Mouse (Mus musculus) CH12.LX (cell line): ENCODE results near the gene Lrrc75b. TPM values are rescaled to one million over a fixed set of nuclear protein-coding genes. Genes with fewer than 3 reads are reported as not detected.

ENCODE experiments used
- DNase-seq: peaks from one replicate; pipeline ENCODE4 v3.0.0-alpha.2; 2013; ENCODE audit errors: extremely low read depth
- H3K27ac ChIP-seq: 2 replicates; pipeline ENCODE4 v1.5.1; 2012; ENCODE audit warnings: low read depth, mild to moderate bottlenecking, control low read depth, moderate library complexity; ENCODE audit not compliant: insufficient read depth
- H3K27me3 ChIP-seq: replicated peaks from 2 replicates; pipeline ENCODE3; 2012; ENCODE audit warnings: inconsistent platforms
- H3K36me3 ChIP-seq, 2 experiments: replicated peaks in 1 of 2; 2 replicates each; pipeline versions ENCODE3 to v1.6.1; 2012; ENCODE audit warnings: inconsistent platforms in 1 of 2, low read length in 1 of 2, mild to moderate bottlenecking in 1 of 2, mixed read lengths in 1 of 2, moderate library complexity in 1 of 2; ENCODE audit not compliant: control insufficient read depth in 1 of 2, insufficient read depth in 1 of 2
- H3K4me1 ChIP-seq, 2 experiments: 2 replicates each; pipeline ENCODE4 v1.6.1; 2012; ENCODE audit warnings: inconsistent platforms in 1 of 2, moderate library complexity in 1 of 2; ENCODE audit not compliant: insufficient read depth in 2 of 2, control insufficient read depth in 1 of 2
- H3K4me2 ChIP-seq: 2 replicates; pipeline ENCODE4 v1.6.1; 2012; ENCODE audit warnings: low read depth, mild to moderate bottlenecking, control low read depth; ENCODE audit not compliant: poor library complexity, insufficient read depth, severe bottlenecking
- H3K4me3 ChIP-seq, 3 experiments: fragments of 150-350 bp in 1 of 3; sonication (generic) in 1 of 3; replicated peaks in 1 of 3; 2 replicates each; pipeline versions ENCODE3 to v1.5.1; 2011 to 2012; ENCODE audit warnings: low read depth in 2 of 3, low read length in 2 of 3, mild to moderate bottlenecking in 2 of 3, moderate library complexity in 2 of 3, control low read depth in 1 of 3, improper control_type of control experiment in 1 of 3, inconsistent platforms in 1 of 3, mixed read lengths in 1 of 3; ENCODE audit not compliant: poor library complexity in 1 of 3
- H3K79me2 ChIP-seq: replicated peaks from 2 replicates; pipeline ENCODE4 v1.6.1; 2012; ENCODE audit warnings: mild to moderate bottlenecking, moderate library complexity; ENCODE audit not compliant: control insufficient read depth, poor library complexity, insufficient read depth, severe bottlenecking; ENCODE audit errors: extremely low read depth
- H3K9ac ChIP-seq: 2 replicates; pipeline ENCODE4 v1.6.1; 2012; ENCODE audit warnings: low read depth, mild to moderate bottlenecking, control low read depth, moderate library complexity; ENCODE audit not compliant: insufficient read depth
- H3K9me3 ChIP-seq: replicated peaks from 2 replicates; pipeline ENCODE3; 2012; ENCODE audit warnings: low read length, inconsistent platforms, mixed read lengths
- CHD2 ChIP-seq: IDR thresholded peaks from 2 replicates; pipeline ENCODE4 v1.6.1; 2011; ENCODE audit warnings: low read length, improper control_type of control experiment
- CTCF ChIP-seq, 2 experiments: IDR thresholded peaks in 1 of 2; conservative IDR thresholded peaks in 1 of 2; 2 replicates each; pipeline ENCODE4 v1.5.1; 2011 to 2012; ENCODE audit warnings: low read depth in 2 of 2, low read length in 2 of 2, improper control_type of control experiment in 1 of 2, inconsistent platforms in 1 of 2, mild to moderate bottlenecking in 1 of 2, moderate library complexity in 1 of 2
- E2F4 ChIP-seq: IDR thresholded peaks from 2 replicates; pipeline ENCODE4 v1.6.1; 2011; ENCODE audit warnings: low read depth, low read length, improper control_type of control experiment; ENCODE audit not compliant: insufficient replicate concordance
- ETS1 ChIP-seq: conservative IDR thresholded peaks from 2 replicates; pipeline ENCODE4 v1.6.1; 2012; ENCODE audit warnings: low read depth, mild to moderate bottlenecking, inconsistent platforms, low read length, improper control_type of control experiment, moderate library complexity
- JUND ChIP-seq: conservative IDR thresholded peaks from 2 replicates; pipeline ENCODE4 v1.6.1; 2011; ENCODE audit warnings: low read depth, low read length, improper control_type of control experiment
- MAFK ChIP-seq: IDR thresholded peaks from 2 replicates; pipeline ENCODE4 v1.6.1; 2011; ENCODE audit warnings: low read length, improper control_type of control experiment; ENCODE audit not compliant: insufficient replicate concordance
- MAX ChIP-seq: IDR thresholded peaks from 2 replicates; pipeline ENCODE4 v1.6.1; 2011; ENCODE audit warnings: low read length, improper control_type of control experiment
- MEF2A ChIP-seq: IDR thresholded peaks from 2 replicates; pipeline ENCODE4 v1.6.1; 2014; ENCODE audit warnings: low read depth, mild to moderate bottlenecking, inconsistent platforms, low read length, improper control_type of control experiment, borderline replicate concordance
- MXI1 ChIP-seq: IDR thresholded peaks from 2 replicates; pipeline ENCODE4 v1.6.1; 2011; ENCODE audit warnings: mild to moderate bottlenecking, low read depth, low read length, improper control_type of control experiment
- POLR2A ChIP-seq: IDR thresholded peaks from 2 replicates; pipeline ENCODE4 v1.6.1; 2011; ENCODE audit warnings: low read depth, mild to moderate bottlenecking, improper control_type of control experiment, low read length
- POLR2AphosphoS2 ChIP-seq: IDR thresholded peaks from 2 replicates; pipeline ENCODE4 v1.6.1; 2011; ENCODE audit warnings: low read depth, low read length, improper control_type of control experiment
- RCOR1 ChIP-seq: conservative IDR thresholded peaks from 2 replicates; pipeline ENCODE4 v1.6.1; 2012; ENCODE audit warnings: low read depth, mild to moderate bottlenecking, inconsistent platforms, low read length, improper control_type of control experiment
- SMC3 ChIP-seq: IDR thresholded peaks from 2 replicates; pipeline ENCODE4 v1.6.1; 2011; ENCODE audit warnings: low read depth, low read length, improper control_type of control experiment
- TBP ChIP-seq: conservative IDR thresholded peaks from 2 replicates; pipeline ENCODE4 v1.6.1; 2011; ENCODE audit warnings: low read depth, low read length, improper control_type of control experiment
- ZC3H11A ChIP-seq: IDR thresholded peaks from 2 replicates; pipeline ENCODE4 v1.6.1; 2012; ENCODE audit warnings: low read depth, mild to moderate bottlenecking, inconsistent platforms, low read length, improper control_type of control experiment
- ZMIZ1 ChIP-seq: IDR thresholded peaks from 2 replicates; pipeline ENCODE4 v1.6.1; 2012; ENCODE audit warnings: low read depth, mild to moderate bottlenecking, inconsistent platforms, low read length, improper control_type of control experiment
- ZNF384 ChIP-seq: IDR thresholded peaks from 2 replicates; pipeline ENCODE4 v1.6.1; 2012; ENCODE audit warnings: low read depth, low read length, improper control_type of control experiment, inconsistent platforms
- dilution Hi-C: fragments of 300-500 bp; cut with MboI; formaldehyde crosslinking; loops from 2 replicates; pipeline ENCODE4 v1.14.3; 2020; ENCODE audit warnings: low sequenced_read_pairs; ENCODE audit not compliant: extremely low pct_unique_long_range_greater_than_20kb, extremely low pct_ligation_motif_present
- in situ Hi-C: fragments of 300-500 bp; cut with MboI; formaldehyde crosslinking; loops from 3 replicates; pipeline ENCODE4 v1.14.3; 2019; ENCODE audit warnings: low sequenced_read_pairs, low pct_ligation_motif_present, low pct_unique_long_range_greater_than_20kb, mixed read lengths
- polyA plus RNA-seq: library from polyadenylated mRNA; unstranded; fragments of >175 nt; gene quantifications from 2 replicates; pipeline ENCODE4 v1.2.1, GENCODE M21; 2012; ENCODE audit warnings: low read depth; ENCODE audit not compliant: insufficient read length
- total RNA-seq, 2 experiments: library from RNA; depleted of rRNA; stranded (reverse); fragments of 300-350 nt in 1 of 2; fragments of >200 nt in 1 of 2; gene quantifications; 2 replicates each; pipeline ENCODE4 v1.2.3; 2012 to 2014

Gene Lrrc75b
- total and polyA plus RNA-seq, 3 experiments = not detected

DNA sequence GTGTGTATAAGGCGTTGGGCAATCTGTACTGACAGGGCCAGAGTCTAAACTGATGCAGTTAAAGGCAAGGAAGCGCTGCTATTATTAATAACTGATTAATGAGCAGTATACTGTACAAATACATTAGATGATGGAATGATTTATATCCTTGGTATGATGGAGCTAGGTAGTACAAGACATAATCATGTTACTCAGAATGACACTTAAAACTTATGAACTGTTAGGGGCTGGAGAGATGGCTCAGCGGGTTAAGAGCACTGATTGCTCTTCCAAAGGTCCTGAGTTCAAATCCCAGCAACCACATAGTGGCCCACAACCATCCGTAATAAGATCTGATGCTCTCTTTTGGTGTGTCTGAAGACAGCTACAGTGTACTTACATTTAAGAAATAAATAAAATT lies 47.1 kb upstream of the Lrrc75b start:
- Histone ChIP-seq H3K27ac (no peak overlapping the region), H3K4me2 (no peak overlapping the region), H3K4me3 (no peak overlapping the region), H3K4me1 (peaks cover 0 to 10% of the 10 kb centered on the region in 2 experiments; a peak in 1 of 4 replicates), H3K9ac (no peak overlapping the region), H3K36me3 (no peaks in the 10 kb centered on the region), H3K27me3 (no peaks in the 10 kb centered on the region), H3K9me3 (no peaks in the 10 kb centered on the region), H3K79me2 (no peaks in the 10 kb centered on the region)
- dilution Hi-C loops = no loop called here
- in situ Hi-C loops = no loop called here
- DNase-seq = no peak
- TF ChIP-seq ZMIZ1 (no peak), TBP (0 out of 2 replicates have a peak, but pooled peaks have one; percentile 62)
- TF ChIP-seq, all 38 proteins: peak for 1

DNA sequence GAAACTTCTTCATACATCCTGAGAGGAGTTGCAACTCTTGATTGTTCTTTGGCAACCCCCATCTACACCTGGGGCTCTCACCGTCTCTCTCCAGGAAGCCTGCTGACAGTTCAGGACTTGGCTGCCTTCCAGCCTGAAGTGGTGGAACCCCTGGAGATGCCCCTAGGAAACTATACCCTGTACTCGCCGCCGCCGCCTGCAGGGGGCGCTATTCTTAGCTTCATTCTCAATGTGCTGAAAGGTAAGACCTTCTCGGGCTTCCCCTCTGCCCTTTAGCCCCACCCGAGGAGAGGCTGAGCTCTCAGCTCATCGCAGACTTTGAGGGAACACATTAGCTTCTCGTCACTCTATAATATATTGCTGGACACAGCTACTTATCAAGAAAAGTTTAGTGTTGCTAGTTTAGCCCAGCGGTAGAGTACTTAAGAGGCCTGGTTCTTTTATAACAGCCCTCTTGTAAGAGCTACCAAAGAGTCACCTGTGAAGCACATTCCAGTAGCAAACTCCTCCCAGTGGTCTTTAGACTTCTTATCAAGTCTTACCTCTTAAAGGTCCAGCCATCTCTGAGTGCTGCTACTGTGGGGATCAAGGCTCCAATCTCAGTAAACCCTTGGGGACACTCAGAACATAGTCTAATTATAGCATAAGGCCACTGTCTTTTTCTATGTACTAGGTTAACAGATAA lies 45.2 kb upstream of the Lrrc75b start:
- peak; percentile 28 for DNase-seq
- no peaks in the 10 kb centered on the region for H3K9me3 ChIP-seq

DNA sequence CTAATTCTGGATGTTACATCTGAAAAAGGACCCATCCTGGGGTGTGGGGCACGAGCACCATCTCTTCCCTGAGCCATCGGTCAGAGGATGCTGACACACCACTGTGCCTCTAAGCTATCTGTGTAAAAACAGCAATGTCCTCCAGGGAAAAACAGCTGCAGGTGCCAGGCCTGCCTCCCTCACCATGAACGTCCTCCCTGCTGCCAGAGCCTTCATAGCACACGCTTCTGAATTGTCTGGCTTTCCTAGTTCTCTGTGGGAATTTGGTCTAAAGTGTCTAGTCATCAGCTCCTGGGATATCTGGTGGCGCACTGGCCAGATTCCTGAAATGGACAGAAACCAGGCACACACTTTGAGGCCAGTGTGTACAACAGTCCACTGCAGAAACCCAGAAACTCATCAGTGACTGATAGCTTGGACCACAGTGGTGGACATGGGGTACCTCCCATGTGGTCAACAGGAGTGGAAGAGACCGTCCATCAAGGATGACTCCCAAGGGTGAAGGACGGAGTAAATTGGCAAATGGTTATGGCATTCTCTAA lies 40.1 kb upstream of the Lrrc75b start:
- Histone ChIP-seq H3K36me3 (no peaks in the 10 kb centered on the region), H3K4me3 (no peak overlapping the region), H3K79me2 (no peaks in the 10 kb centered on the region), H3K27ac (no peak overlapping the region), H3K4me2 (no peak overlapping the region), H3K9ac (no peak overlapping the region), H3K4me1 (peaks cover 0 to 5% of the 10 kb centered on the region in 2 experiments; a peak in 1 of 4 replicates), H3K9me3 (peaks cover 13% of the 10 kb centered on the region), H3K27me3 (no peaks in the 10 kb centered on the region)
- DNase-seq = no peak
- TF ChIP-seq MXI1 (no peak), POLR2A (no peak), MAX (no peak), CHD2 (no peak), E2F4 (no peak), MAFK (no peak), POLR2AphosphoS2 (no peak), MEF2A (no peak), ZNF384 (no peak), RCOR1 (no peak), JUND (no peak), ZC3H11A (no peak), ETS1 (no peak)
- dilution Hi-C loops = no loop called here
- in situ Hi-C loops = no loop called here

More for the DNA sequence above, 45.2 kb upstream of the Lrrc75b start:
- Histone ChIP-seq H3K79me2 (no peaks in the 10 kb centered on the region), H3K36me3 (no peaks in the 10 kb centered on the region), H3K27ac (no peak overlapping the region), H3K9ac (no peak overlapping the region), H3K4me3 (no peak overlapping the region), H3K4me1 (peaks cover 0 to 10% of the 10 kb centered on the region in 2 experiments; a peak in 1 of 4 replicates), H3K27me3 (no peaks in the 10 kb centered on the region), H3K4me2 (no peak overlapping the region)
- dilution Hi-C loops (no loop called here), in situ Hi-C loops (no loop called here)
- TF ChIP-seq SMC3 (peak; percentile 20), TBP (no peak), CTCF (conservative IDR thresholded peaks at IDR 0.05 in 1 of 2, IDR thresholded peaks at IDR 0.05 in 1 of 2; ENCODE audit: low read depth in 2 of 2, low read length in 2 of 2) (peak in 1 of 2 experiments; percentile 66; a peak in 2 of 4 replicates), CHD2 (no peak)
